Mouse (Mus musculus): ENCODE measurements around the gene Ank. TPM values are rescaled to one million over a fixed set of nuclear protein-coding genes. Genes with fewer than 3 reads are reported as not detected.

Gene Ank
- polyA plus RNA-seq, 1 experiment from 2014 or later = 8.4 TPM

DNA sequence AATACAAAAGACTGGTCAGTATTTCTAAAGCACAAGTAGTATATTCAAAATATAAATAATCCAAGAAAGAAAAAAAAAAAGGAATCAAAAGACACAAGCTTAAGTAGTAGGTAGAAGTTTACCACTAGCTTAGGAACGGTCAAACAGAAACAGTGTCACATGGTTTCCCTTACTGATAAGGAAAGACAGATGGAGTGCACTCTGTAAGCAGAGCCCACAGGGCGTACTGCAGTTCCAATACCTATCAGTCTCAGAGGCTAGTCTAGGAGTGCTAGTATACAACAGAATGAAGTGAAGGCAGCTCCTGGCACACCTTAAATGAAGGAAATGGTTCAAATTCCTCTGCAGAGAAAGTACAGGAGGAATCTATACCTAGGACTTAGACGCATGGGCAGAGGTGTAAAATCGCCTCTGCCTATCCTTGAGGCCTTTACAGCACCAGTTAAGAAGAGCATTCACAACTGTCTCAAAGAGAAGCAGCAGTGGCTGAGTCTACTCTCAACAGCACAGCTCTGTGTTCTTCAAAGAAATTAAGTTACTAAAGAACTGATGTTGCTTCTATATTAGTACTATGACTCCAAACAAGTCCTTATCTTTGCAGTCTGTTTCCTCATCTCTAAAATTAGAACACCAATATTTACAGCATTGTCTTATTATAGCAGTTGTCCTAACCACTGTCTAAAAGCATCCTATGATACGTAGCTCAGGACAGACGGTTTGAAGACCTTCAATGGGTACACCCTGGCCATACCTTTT, 152.5 kb downstream of the Ank start:
- Histone ChIP-seq H3K27ac (peak overlapping the region; percentile 52; the same call in 1 of the 2 replicates), H3K27me3 (ENCODE audit: insufficient read depth, poor library complexity, severe bottlenecking) (no peaks in the 10 kb centered on the region), H3K36me3 (peaks cover 45% of the 10 kb centered on the region), H3K4me1 (peaks cover 22% of the 10 kb centered on the region), H3K9me3 (no peaks in the 10 kb centered on the region), H3K4me3 (no peak overlapping the region)
- no peak for DNase-seq (ENCODE audit: low spot score)
- 47% methylated on average over 6 of the region's 6 CpGs for WGBS

DNA sequence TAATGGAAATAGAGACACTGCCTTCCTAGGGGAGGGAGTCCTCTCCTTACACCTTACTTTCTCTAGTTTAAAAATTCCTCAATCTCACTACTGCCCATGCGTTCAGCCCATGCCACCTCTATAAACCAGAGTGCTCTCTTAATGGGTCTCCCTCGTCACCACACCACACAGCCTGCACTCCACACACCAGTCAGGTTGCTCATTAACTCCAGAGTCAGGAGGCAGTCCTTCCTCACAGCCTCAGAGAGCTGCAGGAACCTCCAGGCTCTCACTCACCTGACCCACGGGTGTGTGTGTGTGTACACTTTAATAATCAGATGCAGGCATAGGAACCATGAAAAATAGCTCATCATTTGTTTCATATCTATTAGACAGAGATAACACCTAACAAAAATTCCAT, 153.2 kb downstream of the Ank start:
- Histone ChIP-seq H3K4me1 (peaks cover 25% of the 10 kb centered on the region), H3K9me3 (no peaks in the 10 kb centered on the region), H3K27ac (peak overlapping the region; percentile 22; the same call in 1 of the 2 replicates), H3K27me3 (ENCODE audit: insufficient read depth, poor library complexity, severe bottlenecking) (no peaks in the 10 kb centered on the region), H3K36me3 (peaks cover 40% of the 10 kb centered on the region), H3K4me3 (no peak overlapping the region)
- WGBS = 76% methylated on average over 3 of the region's 3 CpGs
- DNase-seq (ENCODE audit: low spot score) = no peak

DNA sequence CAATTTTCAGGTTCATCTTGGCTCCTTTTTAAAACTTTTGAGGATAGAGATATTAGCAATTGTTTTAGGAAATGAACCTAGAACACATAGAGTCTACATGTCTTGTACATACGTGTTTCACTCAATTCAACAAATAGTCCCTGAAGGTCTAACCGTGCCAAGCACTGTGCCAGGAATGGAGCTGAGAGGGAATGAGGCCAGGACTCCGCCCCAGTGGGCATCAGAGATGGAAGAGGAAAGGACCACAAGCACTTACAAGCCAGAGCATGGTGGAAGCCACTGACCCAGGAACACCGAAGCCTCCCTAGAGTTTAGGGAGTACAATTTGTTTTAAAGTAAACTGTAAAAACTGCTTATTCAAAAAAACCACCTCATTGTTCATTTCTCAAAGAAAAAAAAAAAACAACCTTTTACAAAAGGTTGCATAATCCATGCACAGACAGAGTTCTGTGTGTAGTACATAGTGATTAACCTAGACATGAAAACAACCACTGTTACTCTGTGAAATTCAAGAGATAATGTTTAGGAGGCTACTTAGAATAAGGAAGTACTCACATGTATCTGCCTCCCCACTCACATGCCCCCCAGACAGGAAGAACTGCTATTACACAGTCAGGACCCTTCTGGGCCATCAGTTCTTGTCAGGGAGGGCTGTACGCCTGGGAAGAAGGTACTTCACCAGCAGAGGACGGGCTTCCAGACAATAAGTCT, 154.2 kb downstream of the Ank start:
- no peak overlapping the region for H3K27ac ChIP-seq
- WGBS = 80% methylated on average over 6 of the region's 6 CpGs
- H3K27me3 ChIP-seq (ENCODE audit: insufficient read depth, poor library complexity, severe bottlenecking) = no peaks in the 10 kb centered on the region
- H3K36me3 ChIP-seq = peaks cover 37% of the 10 kb centered on the region
- no peak overlapping the region for H3K4me3 ChIP-seq
- H3K4me1 ChIP-seq = peaks cover 29% of the 10 kb centered on the region
- no peaks in the 10 kb centered on the region for H3K9me3 ChIP-seq
- no peak for DNase-seq (ENCODE audit: low spot score)

DNA sequence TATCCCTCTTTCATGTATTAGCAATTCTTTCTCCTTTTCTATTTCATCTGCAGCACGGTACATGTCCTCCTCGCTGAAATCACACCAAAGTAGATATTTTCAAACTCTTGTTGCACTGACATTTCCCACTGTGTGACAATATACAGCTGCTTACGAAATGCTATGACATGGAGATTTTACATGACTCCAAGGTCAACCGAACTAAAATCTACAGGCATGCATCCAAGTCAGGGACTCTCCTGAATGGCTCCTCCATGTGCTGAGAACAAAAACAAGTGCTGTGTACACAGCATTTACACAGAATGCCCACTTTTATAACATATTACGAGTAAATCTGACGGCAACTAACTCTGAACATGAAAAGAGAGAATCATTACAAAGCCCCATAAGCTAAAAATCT, 156.8 kb downstream of the Ank start:
- Histone ChIP-seq H3K27me3 (ENCODE audit: insufficient read depth, poor library complexity, severe bottlenecking) (no peaks in the 10 kb centered on the region), H3K9me3 (no peaks in the 10 kb centered on the region), H3K4me1 (peaks cover 46% of the 10 kb centered on the region), H3K4me3 (no peak overlapping the region), H3K36me3 (peaks cover 27% of the 10 kb centered on the region), H3K27ac (no peak overlapping the region)
- 91% methylated on average over 6 of the region's 6 CpGs for WGBS
- no peak for DNase-seq (ENCODE audit: low spot score)

DNA sequence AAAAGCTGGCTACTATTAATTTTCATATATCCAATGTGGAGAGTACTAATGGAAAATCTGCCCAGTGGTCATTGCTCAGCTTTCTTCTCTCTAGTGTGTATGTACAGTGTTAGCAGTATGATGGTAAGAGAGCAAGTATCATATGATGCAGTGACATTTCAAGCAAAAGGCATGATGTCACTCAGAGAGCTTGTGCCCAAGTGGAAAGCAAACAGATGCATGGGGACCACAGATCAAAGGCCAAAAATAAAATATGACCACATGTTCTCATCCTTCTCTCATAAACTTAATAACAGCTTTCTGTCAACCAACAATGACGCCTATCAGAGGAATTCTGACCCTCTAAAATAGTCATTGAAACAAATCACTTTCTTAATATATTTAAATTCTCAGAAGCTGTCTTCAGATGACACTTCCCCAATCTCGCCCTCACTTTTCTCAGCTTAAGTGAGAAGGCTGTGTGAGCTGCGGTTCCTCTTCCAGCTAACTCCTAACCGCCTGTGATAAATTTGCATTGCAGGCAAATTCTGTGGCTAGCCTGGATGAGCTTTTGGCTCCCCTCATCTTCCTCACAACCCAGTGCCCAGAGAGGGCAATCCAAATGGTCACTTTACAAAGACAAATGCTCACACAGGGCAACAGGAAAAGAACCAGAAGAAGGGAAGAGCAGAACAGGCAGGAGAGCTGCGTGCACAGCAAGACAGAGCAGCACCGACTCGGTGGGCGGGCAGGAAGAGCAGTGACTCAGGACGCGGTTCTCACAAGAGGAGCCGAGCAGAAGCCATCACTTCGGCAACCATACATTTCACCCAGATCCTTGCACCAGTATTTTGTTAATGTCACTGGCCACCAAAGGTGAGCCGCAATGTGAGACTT, 158.8 kb downstream of the Ank start:
- H3K27ac ChIP-seq = peak overlapping the region; percentile 22; the same call in 1 of the 2 replicates
- WGBS = 75% methylated on average over 13 of the region's 13 CpGs
- no peak overlapping the region for H3K4me3 ChIP-seq
- peaks cover 45% of the 10 kb centered on the region for H3K4me1 ChIP-seq
- no peaks in the 10 kb centered on the region for H3K9me3 ChIP-seq
- no peaks in the 10 kb centered on the region for H3K27me3 ChIP-seq (ENCODE audit: insufficient read depth, poor library complexity, severe bottlenecking)
- peaks cover 27% of the 10 kb centered on the region for H3K36me3 ChIP-seq
- no peak for DNase-seq (ENCODE audit: low spot score)

DNA sequence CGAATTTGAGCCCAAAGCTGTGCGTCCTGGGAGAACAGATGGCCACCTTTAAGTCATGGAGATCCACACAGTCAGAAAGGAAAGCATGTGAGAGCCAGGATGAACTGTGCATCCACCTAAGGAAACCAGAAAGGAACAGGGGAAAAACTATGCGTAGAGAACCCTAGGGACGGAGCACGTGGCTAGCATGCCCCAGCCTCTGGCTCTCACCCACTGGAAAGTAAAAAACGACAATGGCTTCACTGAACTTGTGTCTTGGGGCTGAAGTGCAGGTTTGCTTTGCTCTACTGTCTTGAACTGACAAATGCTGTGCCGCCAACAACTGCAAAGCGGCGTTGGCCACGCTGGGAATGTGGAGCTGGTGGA, 159.4 kb downstream of the Ank start:
- Histone ChIP-seq H3K4me3 (no peak overlapping the region), H3K27me3 (ENCODE audit: insufficient read depth, poor library complexity, severe bottlenecking) (no peaks in the 10 kb centered on the region), H3K4me1 (peaks cover 44% of the 10 kb centered on the region), H3K9me3 (no peaks in the 10 kb centered on the region), H3K27ac (0 out of 2 replicates have a peak overlapping the region, but pooled peaks have one; percentile 24), H3K36me3 (peaks cover 24% of the 10 kb centered on the region)
- WGBS = 68% methylated on average over 10 of the region's 10 CpGs
- DNase-seq (ENCODE audit: low spot score) = no peak

DNA sequence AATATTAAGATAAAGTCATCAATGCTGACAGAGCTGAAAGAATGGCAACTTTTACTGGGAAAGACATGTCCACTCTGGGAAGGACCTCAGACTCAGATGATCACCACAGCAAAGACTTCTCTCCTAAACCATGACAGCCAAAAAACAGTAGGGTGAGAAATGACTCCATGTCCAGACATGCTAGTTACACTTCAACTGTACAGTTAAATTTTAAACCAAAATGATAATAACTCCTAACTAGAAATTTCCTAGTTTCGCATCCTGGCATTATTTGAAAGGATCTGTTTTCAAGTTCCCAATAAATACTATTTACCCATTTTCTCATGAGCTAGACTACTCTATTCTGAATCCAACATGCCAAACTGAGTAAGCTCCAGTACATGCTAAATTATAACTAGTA, 159.8 kb downstream of the Ank start:
- WGBS = 94% methylated on average over 1 of the region's 1 CpGs
- no peaks in the 10 kb centered on the region for H3K9me3 ChIP-seq
- no peaks in the 10 kb centered on the region for H3K27me3 ChIP-seq (ENCODE audit: insufficient read depth, poor library complexity, severe bottlenecking)
- no peak overlapping the region for H3K4me3 ChIP-seq
- peaks cover 42% of the 10 kb centered on the region for H3K4me1 ChIP-seq
- peaks cover 20% of the 10 kb centered on the region for H3K36me3 ChIP-seq
- 0 out of 2 replicates have a peak overlapping the region, but pooled peaks have one; percentile 24 for H3K27ac ChIP-seq
- no peak for DNase-seq (ENCODE audit: low spot score)

DNA sequence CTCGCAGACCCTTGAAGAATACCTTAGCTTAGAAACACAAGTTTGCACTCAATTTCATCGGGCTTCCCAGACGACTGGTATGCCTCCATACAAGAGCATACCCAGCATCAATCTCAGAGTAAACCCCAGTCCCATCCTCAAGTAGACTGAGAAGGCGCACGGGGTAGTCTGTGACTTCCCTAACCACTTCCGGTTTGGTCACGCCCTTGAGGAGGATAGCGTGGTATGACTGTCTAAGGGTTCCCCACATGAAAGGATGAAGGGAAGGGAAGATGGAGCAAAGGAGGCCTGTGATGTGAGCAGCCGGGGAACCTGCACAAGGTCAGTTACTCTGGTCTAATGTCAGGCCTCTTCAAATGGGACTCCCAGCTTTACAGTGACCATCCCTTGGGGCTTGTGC, 161.3 kb downstream of the Ank start:
- no peak overlapping the region for H3K4me3 ChIP-seq
- no peak overlapping the region for H3K27ac ChIP-seq
- no peaks in the 10 kb centered on the region for H3K9me3 ChIP-seq
- H3K36me3 ChIP-seq = peaks cover 15% of the 10 kb centered on the region
- no peak for DNase-seq (ENCODE audit: low spot score)
- WGBS = 92% methylated on average over 9 of the region's 9 CpGs
- no peaks in the 10 kb centered on the region for H3K27me3 ChIP-seq (ENCODE audit: insufficient read depth, poor library complexity, severe bottlenecking)
- H3K4me1 ChIP-seq = peaks cover 42% of the 10 kb centered on the region

DNA sequence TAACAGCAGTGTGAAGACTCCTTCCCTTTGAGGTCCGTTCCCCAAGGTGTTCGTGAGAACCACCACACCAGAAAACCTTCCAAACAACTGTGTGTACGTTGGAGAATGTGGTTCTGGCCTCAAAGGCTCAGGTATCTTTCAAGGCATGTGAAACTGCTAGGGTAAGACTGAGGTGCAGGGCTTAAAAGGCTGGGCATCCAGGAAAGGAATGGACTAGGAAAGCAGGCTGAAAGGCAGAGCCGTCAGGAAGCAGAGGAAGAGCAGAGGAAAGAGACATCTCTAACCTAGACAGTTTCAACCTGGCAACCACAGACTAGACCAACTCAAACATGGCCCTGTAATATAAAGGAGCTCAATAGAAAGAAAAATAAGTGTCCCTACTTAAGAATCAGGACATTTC, 162.6 kb downstream of the Ank start:
- Histone ChIP-seq H3K4me3 (peak overlapping the region; percentile 84), H3K9me3 (no peaks in the 10 kb centered on the region), H3K27ac (no peak overlapping the region), H3K27me3 (ENCODE audit: insufficient read depth, poor library complexity, severe bottlenecking) (no peaks in the 10 kb centered on the region), H3K4me1 (peaks cover 40% of the 10 kb centered on the region), H3K36me3 (peaks cover 12% of the 10 kb centered on the region; the same call in 1 of the 2 replicates)
- 75% methylated on average over 4 of the region's 4 CpGs for WGBS
- DNase-seq (ENCODE audit: low spot score) = no peak

DNA sequence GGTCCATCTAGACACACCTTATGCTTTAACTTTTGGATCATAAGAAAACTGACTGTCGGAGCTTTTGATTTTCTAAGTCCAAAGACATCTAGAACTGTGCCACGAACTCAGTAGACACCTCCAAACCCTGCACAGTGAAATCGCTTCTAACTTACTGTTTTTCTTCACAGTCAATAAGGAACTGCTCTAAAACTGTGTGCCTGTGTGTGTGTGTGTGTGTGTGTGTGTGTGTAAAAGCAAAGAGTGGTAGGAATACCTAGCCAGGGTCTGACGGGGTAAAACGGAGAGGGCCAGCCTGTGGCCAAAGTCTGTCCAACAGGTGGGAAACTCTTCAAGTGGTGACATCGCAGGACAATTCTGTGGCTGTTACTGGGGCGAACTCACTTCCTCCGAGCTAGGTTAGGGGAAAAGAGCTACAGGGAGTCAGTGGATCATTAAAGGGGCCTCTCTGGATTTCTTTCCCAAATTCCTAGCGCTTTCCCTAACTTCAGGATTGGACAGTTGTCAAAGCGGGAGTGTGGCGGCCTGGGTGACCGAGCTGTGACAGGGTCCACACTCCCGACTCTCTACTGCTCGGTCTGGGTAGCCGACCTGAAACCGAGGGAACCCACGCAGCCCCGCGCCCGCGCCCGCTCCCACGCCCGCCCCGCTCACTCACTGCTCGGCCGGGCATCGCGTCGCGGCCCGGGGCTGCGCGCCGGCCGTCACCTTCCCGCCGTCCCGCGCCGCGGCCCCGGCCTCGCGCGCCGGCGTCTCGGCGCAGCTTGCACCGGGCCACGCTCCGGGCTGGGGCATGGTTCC, 163.5 kb downstream of the Ank start:
- no peaks in the 10 kb centered on the region for H3K9me3 ChIP-seq
- WGBS = 2% methylated on average over 53 of the region's 53 CpGs
- H3K4me3 ChIP-seq = peak overlapping the region; percentile 84
- peak overlapping the region; percentile 89 for H3K27ac ChIP-seq
- peaks cover 12% of the 10 kb centered on the region; the same call in 1 of the 2 replicates for H3K36me3 ChIP-seq
- H3K4me1 ChIP-seq = peaks cover 38% of the 10 kb centered on the region
- H3K27me3 ChIP-seq (ENCODE audit: insufficient read depth, poor library complexity, severe bottlenecking) = no peaks in the 10 kb centered on the region
- DNase-seq (ENCODE audit: low spot score) = peak; percentile 75

DNA sequence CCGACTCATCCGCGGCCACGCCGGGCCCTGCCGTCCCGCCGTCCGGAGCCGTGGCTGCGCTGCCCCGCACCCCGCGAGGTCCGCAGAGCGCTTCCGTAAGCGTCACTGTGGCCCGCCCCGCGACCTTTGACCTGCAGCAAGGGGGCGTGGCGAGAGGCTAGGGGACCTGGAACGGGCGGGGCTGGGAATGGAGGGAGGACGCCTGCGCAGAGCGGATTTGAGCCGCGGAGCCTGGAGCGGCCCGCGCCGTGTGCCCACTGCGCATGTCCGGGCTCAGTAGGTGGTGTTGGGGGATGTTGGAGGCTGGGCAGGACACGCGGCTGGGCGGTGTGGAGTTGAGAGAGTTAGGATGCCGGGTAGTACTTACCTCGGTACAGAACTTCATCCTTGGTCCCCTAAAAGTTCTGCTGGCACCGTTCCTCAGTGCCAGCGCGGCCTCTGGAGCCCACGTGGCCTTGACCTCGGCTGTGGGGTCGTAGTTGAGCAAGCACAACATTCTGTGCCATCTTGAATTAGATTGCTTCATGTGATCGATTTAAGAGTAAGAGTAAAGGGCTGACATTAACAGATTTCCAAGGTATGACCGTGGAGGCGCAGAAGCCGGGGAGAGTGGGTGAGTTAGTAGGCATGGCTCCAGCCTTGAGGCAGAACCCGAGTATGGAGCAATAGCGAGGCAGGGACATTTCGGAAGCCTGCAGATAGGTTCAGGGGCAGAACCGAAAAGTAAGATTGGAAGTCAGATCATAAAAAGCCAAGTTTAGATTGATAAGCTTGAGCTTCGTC, 164.3 kb downstream of the Ank start, which contains the start of gene Otulin:
TSS of gene Otulin (minus strand) at position 93 of the 783 bp plus-strand sequence.
- WGBS = 6% methylated on average over 56 of the region's 56 CpGs
- Histone ChIP-seq H3K4me1 (peaks cover 33% of the 10 kb centered on the region), H3K9me3 (no peaks in the 10 kb centered on the region), H3K36me3 (peaks cover 6% of the 10 kb centered on the region; the same call in 1 of the 2 replicates), H3K27me3 (ENCODE audit: insufficient read depth, poor library complexity, severe bottlenecking) (no peaks in the 10 kb centered on the region), H3K27ac (peak within 1 kb of the TSS; percentile 89), H3K4me3 (peak within 1 kb of the TSS; percentile 84)
- peak; percentile 98 for DNase-seq (ENCODE audit: low spot score)

Measured in heart, embryonic 10.5 days (tissue).